Mouse (Mus musculus) right cerebral cortex, adult 18-20 months (tissue): ENCODE data around the gene Camkk2.

Experiments used
- DNase-seq: peaks from one replicate; pipeline ENCODE4 v3.0.0; 2022; ENCODE audit warnings: mixed read lengths

Gene Camkk2

GRCm38 (mm10) chr5:122780791-122781432 lies 1.7 kb upstream of the Camkk2 start:
- DNase-seq: no peak

- peak; percentile 62 for DNase-seq
Measured at GRCm38 (mm10) chr5:122778231-122779226, 680 bp downstream of the Camkk2 start.

DNA sequence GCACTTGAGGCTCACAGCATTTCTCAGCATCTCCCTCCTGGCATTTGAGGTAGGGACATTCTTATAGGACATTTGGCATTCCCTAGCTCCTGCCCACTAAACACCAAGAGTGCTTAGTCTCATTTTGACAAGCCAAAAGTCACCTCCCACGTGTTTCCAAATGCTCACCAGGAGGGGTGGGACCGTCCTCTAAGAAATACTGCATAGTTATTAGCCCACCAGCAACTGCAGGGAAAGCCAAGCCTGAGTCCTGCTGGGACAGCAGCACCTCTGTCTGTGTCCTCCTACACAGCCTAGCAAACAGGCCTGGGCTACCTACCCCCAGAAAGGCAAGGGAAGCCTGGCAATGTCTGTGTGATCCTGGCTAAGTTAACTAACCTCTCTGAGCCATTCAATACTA lies 1.9 kb downstream of the Camkk2 start:
- DNase-seq: peak; percentile 69

GRCm38 (mm10) chr5:122775646-122776286 lies 3.4 kb downstream of the Camkk2 start:
- no peak for DNase-seq

GRCm38 (mm10) chr5:122774743-122775611 lies 4.2 kb downstream of the Camkk2 start:
- DNase-seq: peak; percentile 81

- DNase-seq: no peak
Measured at GRCm38 (mm10) chr5:122773756-122774155, 5.5 kb downstream of the Camkk2 start.

DNA sequence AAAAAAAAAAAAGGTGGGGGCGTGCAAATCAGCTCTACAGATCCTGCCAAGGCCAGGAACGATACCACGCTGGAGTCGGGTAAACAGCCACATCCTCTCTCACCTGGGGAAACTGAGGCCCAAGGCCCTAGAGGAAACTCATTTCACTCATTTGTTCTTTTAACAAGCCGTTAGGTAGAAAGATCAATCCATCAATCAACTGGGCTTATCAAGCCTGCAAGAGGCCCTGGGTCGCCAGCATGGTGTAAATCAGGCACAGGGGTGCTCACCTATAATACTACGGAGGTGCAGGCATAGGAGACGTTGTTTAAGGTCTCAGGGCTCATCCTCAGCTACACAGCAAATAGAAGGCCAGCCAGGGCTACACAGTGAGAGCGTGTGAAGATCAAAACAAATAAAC lies 7.8 kb downstream of the Camkk2 start:
- DNase-seq: no peak

DNA sequence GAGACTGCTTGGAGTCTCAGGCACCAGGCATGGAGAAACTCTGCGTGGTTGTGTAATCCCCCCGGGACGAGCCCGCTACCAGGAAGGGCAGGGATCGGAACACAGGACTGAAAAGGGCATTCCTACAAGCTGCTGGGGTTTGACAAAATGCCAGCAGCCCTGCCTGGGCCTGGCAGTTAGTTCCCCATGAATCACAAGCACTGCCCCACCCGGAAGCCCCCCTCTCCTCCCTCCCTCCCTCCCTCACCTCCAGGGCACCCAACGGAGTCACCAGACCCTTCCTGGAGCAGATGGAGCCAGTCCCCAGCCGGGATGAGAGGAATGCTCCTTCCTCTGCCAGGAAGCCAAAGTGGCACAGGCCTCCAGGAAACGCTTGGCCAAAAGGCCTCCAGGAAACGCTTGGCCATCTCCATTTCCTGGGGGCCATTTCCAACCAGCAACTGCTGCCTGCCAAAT lies 8.4 kb downstream of the Camkk2 start:
- no peak for DNase-seq

- no peak for DNase-seq
Measured at GRCm38 (mm10) chr5:122770304-122770703, 8.9 kb downstream of the Camkk2 start.

DNA sequence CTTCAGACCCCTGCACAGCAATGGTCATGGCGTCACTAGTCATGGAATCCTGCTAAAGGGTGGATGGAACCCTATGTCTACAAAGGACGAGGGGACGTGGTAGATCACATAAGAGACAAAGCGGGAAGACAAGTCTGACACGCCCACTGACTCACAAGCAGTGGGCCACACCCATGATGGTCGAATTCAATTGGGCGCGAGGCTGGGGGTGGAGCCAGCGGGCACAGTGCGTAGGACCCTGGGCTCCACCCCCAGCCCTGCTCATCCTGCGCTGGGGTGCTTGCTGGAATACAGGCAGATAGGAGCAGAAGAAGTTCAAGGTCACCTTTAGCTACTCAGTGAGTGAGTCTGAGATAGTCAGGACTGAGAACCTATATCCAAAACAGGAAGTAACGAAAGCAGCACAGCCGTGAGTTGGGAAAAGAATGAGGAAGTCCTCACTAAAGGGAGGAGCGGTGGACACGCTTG lies 10.1 kb downstream of the Camkk2 start:
- no peak for DNase-seq

GRCm38 (mm10) chr5:122767283-122767682 lies 11.9 kb downstream of the Camkk2 start:
- DNase-seq: no peak

- DNase-seq: no peak
Measured at GRCm38 (mm10) chr5:122764032-122764464, 15.2 kb downstream of the Camkk2 start.

DNA sequence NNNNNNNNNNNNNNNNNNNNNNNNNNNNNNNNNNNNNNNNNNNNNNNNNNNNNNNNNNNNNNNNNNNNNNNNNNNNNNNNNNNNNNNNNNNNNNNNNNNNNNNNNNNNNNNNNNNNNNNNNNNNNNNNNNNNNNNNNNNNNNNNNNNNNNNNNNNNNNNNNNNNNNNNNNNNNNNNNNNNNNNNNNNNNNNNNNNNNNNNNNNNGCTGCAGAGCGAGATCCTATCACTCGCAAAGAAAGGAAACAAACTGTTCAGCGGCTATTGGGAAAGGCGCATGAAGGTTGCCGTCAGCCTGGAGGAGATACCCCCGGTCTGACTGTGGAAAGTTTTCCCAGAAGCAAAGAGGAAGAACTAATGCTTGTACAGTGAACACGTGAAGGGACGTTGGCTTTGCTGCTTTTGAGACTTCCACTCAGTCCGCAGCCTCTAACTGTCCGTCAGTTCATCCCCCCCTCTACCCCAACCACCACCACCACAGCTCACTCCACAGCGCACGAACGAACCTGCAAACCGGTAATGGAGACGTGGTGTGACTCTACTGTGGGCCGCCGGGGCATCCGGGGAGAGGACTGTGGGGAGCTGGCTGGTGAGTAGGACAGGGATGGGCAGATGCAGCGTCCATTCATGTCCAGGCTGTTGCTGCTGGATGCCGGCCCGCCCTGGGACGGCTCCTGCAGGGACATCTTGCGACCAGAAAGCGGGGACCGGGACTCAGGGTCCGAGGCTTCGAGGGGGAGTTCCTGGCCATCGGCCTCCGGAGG lies 15.8 kb downstream of the Camkk2 start:
- DNase-seq: no peak

- DNase-seq: no peak
Measured at GRCm38 (mm10) chr5:122756680-122757079, 22.5 kb downstream of the Camkk2 start.

- no peak for DNase-seq
Measured at GRCm38 (mm10) chr5:122756144-122756543, 23.1 kb downstream of the Camkk2 start.

- DNase-seq: no peak
Measured at GRCm38 (mm10) chr5:122755620-122756019, 23.6 kb downstream of the Camkk2 start.

GRCm38 (mm10) chr5:122754477-122754876 lies 24.7 kb downstream of the Camkk2 start:
- DNase-seq: no peak

GRCm38 (mm10) chr5:122747950-122748349 lies 31.3 kb downstream of the Camkk2 start:
- DNase-seq: no peak

GRCm38 (mm10) chr5:122743880-122744422 lies 35.3 kb downstream of the Camkk2 start:
- DNase-seq: no peak

DNA sequence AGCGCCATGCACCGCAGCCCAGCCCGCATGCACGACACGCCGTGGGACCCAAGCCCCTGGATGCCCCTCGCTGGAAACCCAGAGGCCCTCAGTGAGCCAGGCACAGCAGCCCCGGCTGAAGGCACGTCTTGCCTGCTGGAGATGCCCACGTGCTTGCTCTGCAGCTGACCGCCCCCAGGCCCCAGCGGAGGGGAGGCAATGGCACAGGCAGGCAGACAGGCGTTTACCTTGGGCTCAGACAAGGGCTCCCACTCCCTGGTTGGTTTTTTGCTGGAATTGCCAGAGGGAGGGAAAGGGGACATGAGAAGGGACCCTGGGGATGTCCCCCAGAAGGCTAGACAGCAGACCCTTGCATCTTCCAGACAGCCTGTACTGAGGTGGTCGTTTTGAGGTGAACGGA lies 42.4 kb downstream of the Camkk2 start:
- DNase-seq: no peak

DNA sequence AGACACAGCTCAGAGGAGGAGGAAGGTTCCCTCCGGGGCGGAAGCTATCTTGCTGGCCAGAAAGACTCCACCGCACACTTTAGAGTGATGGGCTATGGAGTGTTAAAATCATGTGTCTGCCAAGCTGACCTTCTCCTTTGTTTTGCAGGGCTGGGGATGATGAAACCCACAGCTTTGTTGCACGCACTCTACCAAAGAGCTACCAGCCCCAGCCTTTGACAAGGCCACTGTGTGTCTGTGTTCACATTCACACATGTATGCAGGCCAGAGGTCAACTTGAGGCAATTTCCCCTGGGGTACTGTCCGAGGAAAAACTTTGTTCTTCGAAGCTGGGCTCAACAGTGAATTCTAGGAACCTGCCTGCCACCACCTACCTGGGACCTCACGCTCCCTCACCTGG lies 43.4 kb downstream of the Camkk2 start:
- no peak for DNase-seq
